Mouse (Mus musculus): ENCODE measurements around the gene Otulinl. TPM values are rescaled to one million over a fixed set of nuclear protein-coding genes. Genes with fewer than 3 reads are reported as not detected.

Gene Otulinl
- total and polyA plus RNA-seq, 2 experiments from 2014 or later: 7.5 to 17.0 TPM

DNA sequence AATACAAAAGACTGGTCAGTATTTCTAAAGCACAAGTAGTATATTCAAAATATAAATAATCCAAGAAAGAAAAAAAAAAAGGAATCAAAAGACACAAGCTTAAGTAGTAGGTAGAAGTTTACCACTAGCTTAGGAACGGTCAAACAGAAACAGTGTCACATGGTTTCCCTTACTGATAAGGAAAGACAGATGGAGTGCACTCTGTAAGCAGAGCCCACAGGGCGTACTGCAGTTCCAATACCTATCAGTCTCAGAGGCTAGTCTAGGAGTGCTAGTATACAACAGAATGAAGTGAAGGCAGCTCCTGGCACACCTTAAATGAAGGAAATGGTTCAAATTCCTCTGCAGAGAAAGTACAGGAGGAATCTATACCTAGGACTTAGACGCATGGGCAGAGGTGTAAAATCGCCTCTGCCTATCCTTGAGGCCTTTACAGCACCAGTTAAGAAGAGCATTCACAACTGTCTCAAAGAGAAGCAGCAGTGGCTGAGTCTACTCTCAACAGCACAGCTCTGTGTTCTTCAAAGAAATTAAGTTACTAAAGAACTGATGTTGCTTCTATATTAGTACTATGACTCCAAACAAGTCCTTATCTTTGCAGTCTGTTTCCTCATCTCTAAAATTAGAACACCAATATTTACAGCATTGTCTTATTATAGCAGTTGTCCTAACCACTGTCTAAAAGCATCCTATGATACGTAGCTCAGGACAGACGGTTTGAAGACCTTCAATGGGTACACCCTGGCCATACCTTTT lies 62.4 kb downstream of the Otulinl start:
- Histone ChIP-seq H3K9me3 (ENCODE audit: low read length) (no peaks in the 10 kb centered on the region), H3K4me2 (ENCODE audit: low read depth) (no peak overlapping the region), H3K27me3 (ENCODE audit: insufficient read depth, low read length) (no peaks in the 10 kb centered on the region), H3K36me3 (ENCODE audit: insufficient read depth) (peaks cover 31% of the 10 kb centered on the region), H3K9ac (no peak overlapping the region), H3K4me1 (ENCODE audit: insufficient read depth) (no peaks in the 10 kb centered on the region), H3K4me3 (ENCODE audit: low read depth, low read length) (no peak overlapping the region), H3K27ac (ENCODE audit: low read depth, low read length) (no peak overlapping the region)
- no peak for TF ChIP-seq CTCF (IDR thresholded peaks at IDR 0.05; ENCODE audit: low read depth)
- ATAC-seq (no peak), DNase-seq (no peak)
- 91% methylated on average over 6 of the region's 6 CpGs for WGBS

DNA sequence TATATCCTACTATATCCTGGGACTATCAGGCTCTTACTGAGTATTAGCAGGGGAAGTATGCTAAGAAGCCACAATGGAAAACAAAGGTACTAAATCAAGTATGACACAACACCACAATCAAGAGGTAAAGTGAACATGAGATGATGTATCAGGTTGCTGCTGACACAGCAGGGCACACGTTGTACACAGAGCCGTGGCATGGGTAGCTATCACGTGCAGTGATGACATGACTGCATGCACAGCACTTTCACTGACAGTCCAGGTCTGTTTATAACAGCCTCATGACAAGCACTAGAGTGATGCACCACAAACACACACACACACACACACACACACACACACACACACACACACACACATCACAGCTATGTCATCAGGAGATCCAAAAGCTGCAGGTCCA lies 64.2 kb downstream of the Otulinl start:
- Histone ChIP-seq H3K4me3 (ENCODE audit: low read depth, low read length) (no peak overlapping the region), H3K9ac (no peak overlapping the region), H3K4me2 (ENCODE audit: low read depth) (no peak overlapping the region), H3K9me3 (ENCODE audit: low read length) (no peaks in the 10 kb centered on the region), H3K36me3 (ENCODE audit: insufficient read depth) (peaks cover 25% of the 10 kb centered on the region), H3K4me1 (ENCODE audit: insufficient read depth) (no peaks in the 10 kb centered on the region), H3K27ac (ENCODE audit: low read depth, low read length) (no peak overlapping the region), H3K27me3 (ENCODE audit: insufficient read depth, low read length) (no peaks in the 10 kb centered on the region)
- ATAC-seq (no peak), DNase-seq (no peak)
- WGBS: 86% methylated on average over 3 of the region's 3 CpGs
- no peak for TF ChIP-seq CTCF (IDR thresholded peaks at IDR 0.05; ENCODE audit: low read depth)

DNA sequence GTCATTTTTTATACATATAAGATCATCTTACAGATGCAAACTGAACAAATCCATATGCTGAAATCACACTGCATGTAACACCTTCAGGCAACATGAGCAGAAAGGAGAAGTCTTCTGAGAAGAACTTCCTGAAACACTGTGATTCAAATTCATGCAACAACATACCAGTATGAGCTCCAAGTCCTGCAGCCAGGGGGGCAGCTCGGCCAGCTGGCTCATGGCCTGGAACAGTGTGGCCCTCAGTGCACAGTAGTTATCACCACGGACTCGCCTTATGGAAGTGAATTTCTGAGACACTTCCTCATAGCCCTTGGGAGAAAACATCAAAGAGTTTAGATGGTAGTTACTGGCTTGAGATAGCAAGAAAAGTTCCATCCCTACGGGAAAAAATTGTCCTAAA lies 65.2 kb downstream of the Otulinl start:
- Histone ChIP-seq H3K4me3 (ENCODE audit: low read depth, low read length) (no peak overlapping the region), H3K4me2 (ENCODE audit: low read depth) (no peak overlapping the region), H3K9ac (no peak overlapping the region), H3K4me1 (ENCODE audit: insufficient read depth) (no peaks in the 10 kb centered on the region), H3K9me3 (ENCODE audit: low read length) (no peaks in the 10 kb centered on the region), H3K36me3 (ENCODE audit: insufficient read depth) (peaks cover 21% of the 10 kb centered on the region), H3K27ac (ENCODE audit: low read depth, low read length) (no peak overlapping the region), H3K27me3 (ENCODE audit: insufficient read depth, low read length) (no peaks in the 10 kb centered on the region)
- no peak for DNase-seq
- no peak for ATAC-seq
- WGBS: 68% methylated on average over 4 of the region's 4 CpGs
- no peak for TF ChIP-seq CTCF (IDR thresholded peaks at IDR 0.05; ENCODE audit: low read depth)

DNA sequence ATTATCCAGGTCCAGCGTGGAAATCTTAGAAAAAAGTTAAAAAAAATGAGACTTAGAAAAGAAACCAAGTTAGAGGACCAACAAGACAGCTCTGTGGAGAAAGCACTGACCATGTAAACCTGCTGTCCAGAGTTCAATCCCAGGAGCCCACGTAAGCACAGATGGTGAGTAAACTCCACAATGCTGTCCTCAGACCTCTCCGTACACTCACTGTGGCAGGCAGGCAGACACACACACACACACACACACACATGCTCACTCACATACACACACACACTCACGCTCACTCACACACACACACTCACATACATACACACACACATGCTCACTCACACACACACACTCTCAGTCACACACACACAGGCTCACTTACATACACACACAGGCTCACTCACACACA lies 68.1 kb downstream of the Otulinl start:
- Histone ChIP-seq H3K36me3 (ENCODE audit: insufficient read depth) (peaks cover 23% of the 10 kb centered on the region), H3K4me3 (ENCODE audit: low read depth, low read length) (no peak overlapping the region), H3K27ac (ENCODE audit: low read depth, low read length) (no peak overlapping the region), H3K27me3 (ENCODE audit: insufficient read depth, low read length) (no peaks in the 10 kb centered on the region), H3K9ac (no peak overlapping the region), H3K9me3 (ENCODE audit: low read length) (no peaks in the 10 kb centered on the region), H3K4me1 (ENCODE audit: insufficient read depth) (no peaks in the 10 kb centered on the region), H3K4me2 (ENCODE audit: low read depth) (no peak overlapping the region)
- no peak for ATAC-seq
- 93% methylated on average over 4 of the region's 4 CpGs for WGBS
- DNase-seq: no peak
- TF ChIP-seq CTCF (IDR thresholded peaks at IDR 0.05; ENCODE audit: low read depth): no peak

DNA sequence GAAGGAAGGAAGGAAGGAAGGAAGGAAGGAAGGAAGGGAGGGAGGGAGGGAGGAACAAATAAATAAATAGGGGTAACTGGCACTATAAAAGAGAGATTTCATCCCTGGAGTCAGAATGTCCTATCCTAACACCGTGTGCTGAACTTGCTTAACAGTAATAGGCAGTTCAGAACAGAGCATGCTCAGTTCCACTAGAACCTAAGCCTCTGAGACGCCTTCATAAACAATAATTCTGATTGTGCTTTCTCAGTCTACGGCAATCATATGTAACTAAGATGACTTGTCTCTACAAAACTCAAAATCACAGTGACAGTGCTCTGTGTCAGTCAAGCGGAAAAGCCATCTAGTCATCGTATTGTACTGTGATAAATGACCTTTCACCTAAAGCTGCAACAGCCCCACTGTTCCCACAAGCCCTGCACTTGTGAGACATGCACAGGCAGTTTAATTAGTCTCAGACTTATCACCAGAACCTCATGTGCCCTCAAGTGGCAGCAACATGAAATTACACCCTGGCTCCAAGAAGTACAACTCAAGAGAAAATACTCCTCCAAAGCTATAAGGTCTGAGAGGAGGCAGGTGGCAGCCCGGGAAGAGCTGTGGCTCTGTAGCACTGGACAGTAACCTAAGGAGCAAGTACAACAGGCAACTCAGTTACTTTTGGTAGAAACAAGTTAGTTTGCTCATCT lies 68.7 kb downstream of the Otulinl start:
- DNase-seq: peak; percentile 87
- WGBS: 37% methylated on average over 6 of the region's 6 CpGs
- peak; percentile 89 for ATAC-seq

DNA sequence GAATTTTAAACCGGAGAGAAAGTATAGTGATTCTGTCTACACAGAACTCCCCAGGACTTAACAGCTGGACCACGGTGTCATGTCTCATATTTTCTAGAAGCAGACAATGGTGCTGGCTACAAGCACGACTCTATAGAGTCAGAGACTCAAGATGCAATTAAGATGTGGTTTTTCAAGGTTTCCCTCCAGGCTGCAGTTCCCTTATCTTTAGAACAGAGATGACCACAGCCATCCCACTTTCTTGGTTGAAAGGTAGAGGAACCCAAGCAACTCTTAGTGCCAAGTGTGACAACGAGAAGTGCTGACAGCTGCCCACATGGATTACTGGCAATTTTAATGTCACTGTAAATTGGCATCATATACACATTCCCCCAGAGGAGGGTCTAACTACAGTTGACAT lies 71.8 kb downstream of the Otulinl start:
- Histone ChIP-seq H3K27ac (ENCODE audit: low read depth, low read length) (no peak overlapping the region), H3K9me3 (ENCODE audit: low read length) (no peaks in the 10 kb centered on the region), H3K4me2 (ENCODE audit: low read depth) (no peak overlapping the region), H3K9ac (no peak overlapping the region), H3K4me1 (ENCODE audit: insufficient read depth) (no peaks in the 10 kb centered on the region), H3K27me3 (ENCODE audit: insufficient read depth, low read length) (no peaks in the 10 kb centered on the region), H3K36me3 (ENCODE audit: insufficient read depth) (peaks cover 38% of the 10 kb centered on the region), H3K4me3 (ENCODE audit: low read depth, low read length) (no peak overlapping the region)
- no peak for TF ChIP-seq CTCF (IDR thresholded peaks at IDR 0.05; ENCODE audit: low read depth)
- ATAC-seq (no peak), DNase-seq (no peak)
- 70% methylated on average over 4 of the region's 4 CpGs for WGBS

More for the DNA sequence above, 68.7 kb downstream of the Otulinl start:
- peak; percentile 96 for TF ChIP-seq CTCF (IDR thresholded peaks at IDR 0.05; ENCODE audit: low read depth)
- Histone ChIP-seq H3K4me2 (ENCODE audit: low read depth) (no peak overlapping the region), H3K27me3 (ENCODE audit: insufficient read depth, low read length) (no peaks in the 10 kb centered on the region), H3K4me1 (ENCODE audit: insufficient read depth) (no peaks in the 10 kb centered on the region), H3K27ac (ENCODE audit: low read depth, low read length) (no peak overlapping the region), H3K9me3 (ENCODE audit: low read length) (no peaks in the 10 kb centered on the region), H3K4me3 (ENCODE audit: low read depth, low read length) (no peak overlapping the region), H3K9ac (no peak overlapping the region), H3K36me3 (ENCODE audit: insufficient read depth) (peaks cover 25% of the 10 kb centered on the region)

- no peak for DNase-seq
- WGBS: 85% methylated on average over 3 of the region's 3 CpGs
- no peak for ATAC-seq
- Histone ChIP-seq H3K4me3 (ENCODE audit: low read depth, low read length) (no peak overlapping the region), H3K36me3 (ENCODE audit: insufficient read depth) (peaks cover 36% of the 10 kb centered on the region), H3K4me2 (ENCODE audit: low read depth) (no peak overlapping the region), H3K27me3 (ENCODE audit: insufficient read depth, low read length) (no peaks in the 10 kb centered on the region), H3K4me1 (ENCODE audit: insufficient read depth) (no peaks in the 10 kb centered on the region), H3K9ac (no peak overlapping the region), H3K9me3 (ENCODE audit: low read length) (no peaks in the 10 kb centered on the region), H3K27ac (ENCODE audit: low read depth, low read length) (no peak overlapping the region)
- no peak for TF ChIP-seq CTCF (IDR thresholded peaks at IDR 0.05; ENCODE audit: low read depth)
Observed at GRCm38 (mm10) chr15:27605252-27605651, 76.1 kb downstream of the Otulinl start.

Other genes starting within 250 kb of the Otulinl start
- gene Ank, start 214.9 kb downstream of the Otulinl start, total RNA-seq (2014; rRNA removed): 31.5 and 35.5 TPM in 2 replicates
- gene Ank, start 214.9 kb downstream of the Otulinl start, polyA plus RNA-seq (2015; fragmentation: Nextera tagmentation; extraction: Ambion mirVana): 18.9 and 22.8 TPM in 2 replicates
- gene Otulin, start 50.9 kb downstream of the Otulinl start, total RNA-seq (2014; rRNA removed): 26.5 and 27.4 TPM in 2 replicates
- gene Otulin, start 50.9 kb downstream of the Otulinl start, polyA plus RNA-seq (2015; fragmentation: Nextera tagmentation; extraction: Ambion mirVana): 25.1 and 28.5 TPM in 2 replicates

Measured in forebrain, postnatal 0 days (tissue).